Mouse (Mus musculus): ENCODE results near the gene Rbfox1. TPM values are rescaled to one million over a fixed set of nuclear protein-coding genes. Genes with fewer than 3 reads are reported as not detected.

Rbfox1 gene
- polyA plus RNA-seq, 1 experiment = 98.9 TPM

DNA sequence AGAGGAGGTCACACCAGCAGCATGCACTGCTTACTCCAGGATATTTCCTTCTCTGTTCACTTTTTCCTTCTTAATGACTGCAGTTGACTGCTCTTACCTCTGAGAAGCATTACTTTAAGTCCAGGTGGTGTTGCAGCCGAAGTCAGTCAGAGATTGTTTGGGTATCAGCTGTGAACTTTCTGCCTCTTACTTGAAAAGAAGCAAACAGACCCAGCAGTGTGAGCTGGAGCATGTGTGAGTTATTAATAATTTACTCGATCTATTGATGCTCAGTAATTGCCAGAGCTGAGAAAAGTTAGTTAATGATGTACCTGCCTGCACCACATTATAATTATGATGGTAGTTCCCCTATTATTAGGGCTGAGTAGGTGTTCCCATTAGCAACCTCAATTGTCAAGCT lies 1014.9 kb downstream of the Rbfox1 start:
- no peak for DNase-seq (ENCODE audit: low read depth)
- TF ChIP-seq POLR2A (IDR thresholded peaks at IDR 0.05; ENCODE audit: borderline replicate concordance, extremely low read depth, insufficient read depth, insufficient read length, poor library complexity, severe bottlenecking) (no peak), CTCF (IDR thresholded peaks at IDR 0.05; ENCODE audit: borderline replicate concordance, extremely low read depth, insufficient read depth, insufficient read length) (no peak)

DNA sequence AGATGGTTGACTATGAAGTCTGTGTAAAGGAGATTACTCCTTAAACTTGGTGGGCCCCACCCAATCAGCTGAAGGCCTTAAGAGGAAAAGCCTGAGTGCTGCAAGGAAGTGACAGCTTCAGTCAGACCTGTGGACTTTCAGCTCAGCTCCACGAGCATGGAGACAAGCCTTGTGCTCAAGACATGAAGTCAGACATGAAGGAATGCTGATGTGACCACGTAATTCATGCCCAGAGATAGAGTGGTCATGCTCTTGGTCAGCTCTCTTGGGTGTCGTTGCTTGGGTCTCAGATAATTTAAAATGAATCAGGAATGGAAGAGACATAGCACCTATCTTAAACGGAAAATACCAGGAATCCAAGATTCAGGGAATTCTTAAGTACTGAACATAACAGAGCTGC lies 1019.8 kb downstream of the Rbfox1 start:
- no peak for TF ChIP-seq POLR2A (IDR thresholded peaks at IDR 0.05; ENCODE audit: borderline replicate concordance, extremely low read depth, insufficient read depth, insufficient read length, poor library complexity, severe bottlenecking)
- TF ChIP-seq CTCF (IDR thresholded peaks at IDR 0.05; ENCODE audit: borderline replicate concordance, extremely low read depth, insufficient read depth, insufficient read length) = no peak
- DNase-seq (ENCODE audit: low read depth) = no peak

DNA sequence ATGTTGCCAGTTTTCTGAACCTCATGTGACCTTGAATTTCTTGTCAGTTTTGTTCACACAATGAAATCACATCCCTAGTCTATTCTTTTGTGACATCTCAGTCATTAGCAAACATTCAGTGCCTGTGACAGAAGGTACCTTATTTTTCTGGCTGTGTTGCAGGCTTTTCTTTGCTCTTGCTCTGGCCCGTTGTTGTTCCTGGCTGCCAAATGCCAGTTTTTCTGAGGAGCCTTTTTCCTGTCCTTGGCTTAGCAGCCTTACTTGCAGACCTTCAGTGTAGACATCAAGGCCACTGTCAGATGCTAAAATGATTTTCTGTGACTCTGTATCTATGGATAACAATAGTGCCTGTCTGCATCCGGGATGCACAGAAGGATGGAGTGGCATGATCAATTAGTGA lies 1020.8 kb downstream of the Rbfox1 start:
- peak; percentile 35 for DNase-seq (ENCODE audit: low read depth)
- TF ChIP-seq POLR2A (IDR thresholded peaks at IDR 0.05; ENCODE audit: borderline replicate concordance, extremely low read depth, insufficient read depth, insufficient read length, poor library complexity, severe bottlenecking) (no peak), CTCF (IDR thresholded peaks at IDR 0.05; ENCODE audit: borderline replicate concordance, extremely low read depth, insufficient read depth, insufficient read length) (no peak)

DNA sequence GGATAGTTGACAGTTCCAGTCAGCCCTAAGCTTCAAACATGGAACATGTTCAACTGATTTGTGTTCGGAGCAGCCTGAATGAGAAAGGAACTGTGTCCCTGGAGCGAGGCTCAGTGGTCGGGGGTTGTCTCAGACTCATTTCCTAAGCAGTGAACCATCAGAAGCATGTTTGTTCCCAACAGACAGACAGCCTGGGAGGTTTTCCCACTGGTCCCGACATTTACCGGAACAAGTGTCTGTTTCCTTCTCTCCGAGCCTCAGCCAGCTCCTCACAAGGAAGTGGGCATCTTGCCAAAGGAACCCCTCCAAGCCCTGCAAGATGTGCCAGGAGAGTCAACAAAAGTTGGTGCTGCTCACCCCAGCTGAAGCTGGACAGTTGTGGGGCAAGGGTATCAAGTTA lies 1022.4 kb downstream of the Rbfox1 start:
- TF ChIP-seq CTCF (IDR thresholded peaks at IDR 0.05; ENCODE audit: borderline replicate concordance, extremely low read depth, insufficient read depth, insufficient read length) = no peak
- TF ChIP-seq POLR2A (IDR thresholded peaks at IDR 0.05; ENCODE audit: borderline replicate concordance, extremely low read depth, insufficient read depth, insufficient read length, poor library complexity, severe bottlenecking) = no peak

DNA sequence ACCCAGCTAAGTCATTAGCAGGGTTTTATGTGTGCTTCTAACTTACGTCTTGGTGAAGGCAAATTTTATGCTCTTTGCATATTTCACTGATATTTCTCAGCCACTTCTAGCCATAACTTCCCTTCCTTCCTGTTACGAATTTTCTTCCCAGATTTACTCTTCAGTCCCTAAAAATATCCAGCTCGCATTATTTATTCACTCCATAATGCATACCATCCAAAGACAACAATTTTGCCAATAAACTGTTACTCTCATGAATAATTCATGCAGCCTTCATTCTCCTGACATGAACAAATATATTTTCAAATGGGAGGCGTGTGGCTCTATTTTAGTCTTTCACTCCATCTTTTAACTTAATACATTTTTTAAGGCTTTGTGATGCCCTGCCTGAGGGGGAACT lies 1029.4 kb downstream of the Rbfox1 start:
- no peak for TF ChIP-seq POLR2A (IDR thresholded peaks at IDR 0.05; ENCODE audit: borderline replicate concordance, extremely low read depth, insufficient read depth, insufficient read length, poor library complexity, severe bottlenecking)
- DNase-seq (ENCODE audit: low read depth) = peak; percentile 32

More for the DNA sequence above, 1022.4 kb downstream of the Rbfox1 start:
- DNase-seq (ENCODE audit: low read depth) = peak; percentile 64

DNA sequence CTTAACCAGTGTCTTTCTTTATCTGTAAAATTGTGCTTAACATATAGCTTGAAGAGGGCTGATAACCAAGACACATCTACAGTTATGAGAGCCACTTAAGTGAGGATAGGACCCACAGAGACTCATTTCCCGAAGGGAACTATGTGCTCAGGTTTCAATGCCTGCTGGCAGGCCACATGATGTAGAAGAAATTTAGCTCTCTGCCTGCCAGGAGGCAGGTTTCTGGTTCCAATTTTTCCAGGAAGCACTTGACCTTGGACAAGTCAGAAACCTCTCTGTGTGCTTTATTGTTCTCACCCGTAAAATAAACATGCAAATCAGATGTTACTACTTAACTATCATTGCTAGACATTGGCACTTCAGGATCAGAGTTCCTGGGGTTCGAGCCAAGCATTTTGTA lies 1033.5 kb downstream of the Rbfox1 start:
- no peak for DNase-seq (ENCODE audit: low read depth)
- TF ChIP-seq POLR2A (IDR thresholded peaks at IDR 0.05; ENCODE audit: borderline replicate concordance, extremely low read depth, insufficient read depth, insufficient read length, poor library complexity, severe bottlenecking) (no peak), CTCF (IDR thresholded peaks at IDR 0.05; ENCODE audit: borderline replicate concordance, extremely low read depth, insufficient read depth, insufficient read length) (no peak)

DNA sequence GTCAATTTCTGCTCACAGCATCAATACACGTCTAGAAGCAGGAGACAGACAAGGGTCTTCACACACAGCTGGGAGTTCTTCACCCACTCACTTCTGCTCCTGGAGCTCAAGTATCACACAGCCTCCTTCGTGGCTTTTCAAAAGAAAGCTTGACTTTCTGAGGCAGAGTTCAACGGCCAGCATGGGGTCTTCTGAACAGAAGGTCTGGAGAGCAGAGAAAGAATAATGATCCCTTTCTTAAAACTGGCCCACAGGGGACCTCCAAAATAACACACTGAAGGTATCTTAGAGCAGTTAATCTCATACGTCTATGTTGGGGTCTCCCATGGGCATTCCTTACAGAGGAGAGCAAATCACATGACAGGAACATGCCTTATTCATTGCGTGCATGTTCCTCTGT lies 1034.5 kb downstream of the Rbfox1 start:
- no peak for DNase-seq (ENCODE audit: low read depth)
- TF ChIP-seq POLR2A (IDR thresholded peaks at IDR 0.05; ENCODE audit: borderline replicate concordance, extremely low read depth, insufficient read depth, insufficient read length, poor library complexity, severe bottlenecking) = no peak
- no peak for TF ChIP-seq CTCF (IDR thresholded peaks at IDR 0.05; ENCODE audit: borderline replicate concordance, extremely low read depth, insufficient read depth, insufficient read length)

DNA sequence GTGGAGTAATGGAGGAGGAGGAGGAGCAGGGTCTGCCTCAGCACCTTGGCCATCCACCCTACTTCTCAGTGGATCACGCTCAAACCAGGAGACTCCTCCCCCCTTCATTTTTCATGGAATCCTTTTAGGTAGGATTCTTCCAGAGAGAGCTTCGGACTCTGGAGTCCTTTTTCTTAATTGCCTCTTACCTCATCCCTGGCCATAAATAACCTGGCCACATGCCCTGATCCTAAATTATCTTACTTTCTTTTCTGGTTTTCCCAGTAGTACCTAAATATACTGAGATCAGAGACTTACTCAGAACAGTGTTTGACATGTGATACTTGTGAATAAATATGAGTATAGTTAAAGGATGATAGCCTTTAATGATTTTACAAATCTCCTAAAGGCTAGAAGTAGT lies 1042.5 kb downstream of the Rbfox1 start:
- TF ChIP-seq CTCF (IDR thresholded peaks at IDR 0.05; ENCODE audit: borderline replicate concordance, extremely low read depth, insufficient read depth, insufficient read length) = no peak
- DNase-seq (ENCODE audit: low read depth) = no peak

DNA sequence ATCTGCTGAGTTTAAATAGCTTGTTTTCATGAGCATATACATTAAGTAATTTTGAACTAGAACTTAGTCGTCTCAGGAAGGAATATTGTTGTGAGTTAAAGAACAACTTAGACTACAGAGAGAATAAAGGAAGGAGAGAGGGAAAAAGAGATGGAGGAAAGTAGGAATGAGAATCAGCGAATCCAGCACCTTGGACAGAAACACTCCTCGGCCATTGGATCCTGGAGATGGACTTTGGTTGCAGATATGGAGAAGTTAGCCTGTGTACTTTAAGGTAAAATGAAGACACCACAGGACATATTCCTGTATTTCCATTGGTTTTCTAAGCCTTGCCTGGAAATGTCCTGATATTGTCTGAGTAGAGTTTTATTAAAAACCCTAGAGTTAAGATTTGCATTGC lies 1045.6 kb downstream of the Rbfox1 start:
- DNase-seq (ENCODE audit: low read depth) = no peak
- TF ChIP-seq POLR2A (IDR thresholded peaks at IDR 0.05; ENCODE audit: borderline replicate concordance, extremely low read depth, insufficient read depth, insufficient read length, poor library complexity, severe bottlenecking) = no peak
- no peak for TF ChIP-seq CTCF (IDR thresholded peaks at IDR 0.05; ENCODE audit: borderline replicate concordance, extremely low read depth, insufficient read depth, insufficient read length)

DNA sequence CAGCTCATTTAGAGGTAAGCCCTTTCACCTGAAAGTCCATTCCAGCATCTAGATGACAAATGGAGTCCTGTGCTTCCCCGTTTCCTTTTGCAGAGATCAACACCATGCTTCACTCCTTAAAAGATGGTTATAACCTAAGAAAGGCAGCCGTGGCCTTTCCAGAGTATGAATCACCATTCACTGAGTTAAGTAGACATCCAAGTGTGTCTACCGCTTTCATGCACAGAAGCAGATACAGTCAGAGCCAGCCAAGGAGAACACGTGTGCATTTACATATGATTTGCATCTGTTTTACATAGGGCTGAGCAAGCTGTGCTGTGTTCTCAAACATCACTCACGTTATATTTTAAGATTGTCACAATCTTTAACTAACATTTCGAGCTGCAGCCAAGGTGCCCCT lies 1061.0 kb downstream of the Rbfox1 start:
- peak; percentile 82 for DNase-seq (ENCODE audit: low read depth)
- TF ChIP-seq POLR2A (IDR thresholded peaks at IDR 0.05; ENCODE audit: borderline replicate concordance, extremely low read depth, insufficient read depth, insufficient read length, poor library complexity, severe bottlenecking) (no peak), CTCF (IDR thresholded peaks at IDR 0.05; ENCODE audit: borderline replicate concordance, extremely low read depth, insufficient read depth, insufficient read length) (no peak)

DNA sequence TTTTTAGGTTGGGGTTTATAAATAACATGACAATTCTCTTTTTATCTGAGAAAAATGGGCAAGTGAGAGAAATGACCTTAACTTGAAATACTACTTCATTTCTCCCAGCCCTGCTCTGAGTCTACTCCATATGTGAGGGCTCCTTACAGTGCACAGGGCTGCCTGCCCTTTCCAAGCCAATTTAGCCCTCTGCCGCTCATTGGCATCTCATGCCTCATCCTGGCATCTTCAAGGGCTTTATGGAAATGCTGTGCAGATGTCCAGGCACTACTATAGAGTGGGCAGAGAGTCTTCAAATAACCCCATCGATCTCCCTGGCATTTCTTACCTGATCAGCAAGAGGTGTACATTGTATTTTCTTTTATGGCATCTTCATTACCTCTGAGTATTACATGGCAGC lies 1064.5 kb downstream of the Rbfox1 start:
- no peak for DNase-seq (ENCODE audit: low read depth)

DNA sequence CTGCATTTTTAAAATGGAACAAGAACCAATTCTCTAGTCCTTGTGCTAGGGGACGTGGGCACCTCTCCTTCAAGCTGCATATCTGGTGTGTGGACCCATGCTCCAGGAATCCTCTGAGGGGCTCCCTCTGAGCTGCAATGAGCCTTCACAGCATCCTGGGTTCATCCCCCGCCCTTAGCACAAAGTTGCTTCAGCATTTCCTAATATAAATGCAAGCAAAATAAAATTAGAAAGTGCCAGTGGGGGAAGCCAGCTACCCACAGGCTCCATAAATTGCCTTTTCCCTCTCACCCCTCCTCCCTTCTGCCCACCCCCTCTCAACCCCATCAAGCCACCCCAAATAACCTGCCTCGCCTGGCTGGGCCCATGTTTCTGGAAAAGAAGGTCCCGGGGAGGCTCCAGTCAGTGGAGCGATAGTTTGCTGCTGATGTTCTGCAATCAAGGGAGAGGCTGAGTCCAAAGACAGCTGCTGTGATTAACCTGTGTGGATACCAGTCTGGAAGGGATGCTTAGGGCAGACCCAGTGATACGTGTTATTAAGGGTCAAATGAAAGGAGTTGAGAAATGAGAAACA lies 1070.0 kb downstream of the Rbfox1 start:
- TF ChIP-seq CTCF (IDR thresholded peaks at IDR 0.05; ENCODE audit: borderline replicate concordance, extremely low read depth, insufficient read depth, insufficient read length) (no peak), POLR2A (IDR thresholded peaks at IDR 0.05; ENCODE audit: borderline replicate concordance, extremely low read depth, insufficient read depth, insufficient read length, poor library complexity, severe bottlenecking) (no peak)
- no peak for DNase-seq (ENCODE audit: low read depth)

More for the DNA sequence above, 1064.5 kb downstream of the Rbfox1 start:
- TF ChIP-seq CTCF (IDR thresholded peaks at IDR 0.05; ENCODE audit: borderline replicate concordance, extremely low read depth, insufficient read depth, insufficient read length) (no peak), POLR2A (IDR thresholded peaks at IDR 0.05; ENCODE audit: borderline replicate concordance, extremely low read depth, insufficient read depth, insufficient read length, poor library complexity, severe bottlenecking) (no peak)

All from brain, embryonic 14.5 days (tissue).